Mouse (Mus musculus): ENCODE results near the gene Ap4b1.

GRCm38 (mm10) chr3:103801631-103802531 is 7.4 kb upstream of the Ap4b1 start:
- no peak for TF ChIP-seq POLR2A (IDR thresholded peaks at IDR 0.05; ENCODE audit: extremely low read depth, insufficient read depth, low read length)
- no peak for TF ChIP-seq CTCF (IDR thresholded peaks at IDR 0.05; ENCODE audit: extremely low read depth, insufficient read depth, low read length)

Data from cortical plate, adult 2 months (tissue).